Mouse (Mus musculus) heart, postnatal 4 days (tissue): ENCODE data around the gene Hectd2. TPM values are rescaled to one million over a fixed set of nuclear protein-coding genes. Genes with fewer than 3 reads are reported as not detected.
A peak's percentile ranks its signal among the peaks of the same experiment; 100 is the strongest.

ENCODE experiments used
- DNase-seq: peaks from one replicate; pipeline ENCODE4 v3.0.0; 2021
- total RNA-seq, 2 experiments: library from RNA; stranded (reverse); gene quantifications; 2 replicates each; pipeline ENCODE4 v1.2.3; 2021

The Hectd2 gene
- total RNA-seq, 2 experiments from 2014 or later, result 7.2 to 9.3 TPM

- no peak for DNase-seq
These were observed 98.2 kb downstream of the Hectd2 start for GRCm38 (mm10) chr19:36652686-36653085.

- no peak for DNase-seq
These were observed 108.3 kb downstream of the Hectd2 start for GRCm38 (mm10) chr19:36662734-36663133.

GRCm38 (mm10) chr19:36663918-36664317 lies 109.5 kb downstream of the Hectd2 start:
- DNase-seq, result no peak

GRCm38 (mm10) chr19:36664417-36664816 lies 110.0 kb downstream of the Hectd2 start:
- DNase-seq, result no peak

GRCm38 (mm10) chr19:36665206-36665605 lies 110.8 kb downstream of the Hectd2 start:
- no peak for DNase-seq

GRCm38 (mm10) chr19:36665641-36666040 lies 111.2 kb downstream of the Hectd2 start:
- DNase-seq, result no peak

GRCm38 (mm10) chr19:36666471-36666870 lies 112.0 kb downstream of the Hectd2 start:
- DNase-seq, result no peak

- DNase-seq, result no peak
These were observed 112.9 kb downstream of the Hectd2 start for GRCm38 (mm10) chr19:36667368-36667767.

- no peak for DNase-seq
These were observed 113.7 kb downstream of the Hectd2 start for GRCm38 (mm10) chr19:36668098-36668497.

- peak; percentile 35 for DNase-seq
These were observed 114.6 kb downstream of the Hectd2 start for GRCm38 (mm10) chr19:36668881-36669639.

GRCm38 (mm10) chr19:36669720-36670451 lies 115.4 kb downstream of the Hectd2 start:
- DNase-seq, result no peak

Other genes starting within 250 kb of the Hectd2 start
- 10 to 100 TPM; 60.2 to 62.1 TPM for gene Pcgf5, start 206.3 kb upstream of the Hectd2 start, total RNA-seq
- 100 to 1,000 TPM in 1 of 2 experiments, 10 to 100 TPM in 1; 80.2 to 102 TPM for gene Ppp1r3c, start 182.0 kb downstream of the Hectd2 start, total RNA-seq